ENCODE assay signal across 12 mouse cellular contexts in the genomic region with DNA sequence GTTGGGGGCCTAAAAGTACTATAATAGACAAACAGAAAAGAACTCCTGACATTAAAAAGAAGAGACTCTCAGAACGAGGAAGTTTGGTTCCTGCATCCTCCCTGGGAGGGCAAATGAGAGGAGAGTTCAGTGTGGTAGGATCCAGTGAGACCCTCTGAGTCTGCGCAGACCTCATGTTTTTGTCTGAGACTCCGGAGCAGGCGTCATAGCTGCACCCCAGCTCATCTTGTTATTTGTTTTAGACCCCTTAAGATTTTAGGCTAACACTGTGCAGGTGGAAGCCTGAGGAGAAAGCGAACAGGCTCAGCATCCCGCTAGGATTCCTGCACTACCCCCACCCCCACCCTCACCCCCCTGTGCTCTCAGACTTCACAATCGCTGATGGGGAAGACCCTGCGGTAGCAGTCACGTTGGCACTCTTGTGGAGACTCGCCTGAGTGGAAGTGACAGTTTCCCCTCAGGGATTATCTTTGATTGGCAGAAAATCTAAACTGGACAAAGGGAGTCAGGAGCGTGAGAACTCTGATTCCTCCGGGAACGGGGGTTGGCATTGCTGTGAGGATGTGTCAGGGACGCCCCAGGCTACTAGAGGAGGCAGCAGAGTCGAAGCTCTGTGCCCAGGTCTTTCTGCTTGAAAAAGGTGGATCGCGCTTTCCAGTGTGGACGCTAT.
DNase-seq lines count a peak whose midpoint lies in the region; ATAC-seq and TF ChIP-seq lines count a peak whose summit lies in the region.
"Had no signal": no experiment of that assay in that cellular context is flagged by ENCODE, and none has a peak within 500 bp of the region (broad histone marks: within the 10 kb centered on the region; RNA-seq: fewer than 3 reads in every experiment).

No protein-coding gene starts in this region.

- no peak for TF ChIP-seq POLR2A in cerebellum, adult 2 months (IDR thresholded peaks at IDR 0.05; ENCODE audit: borderline replicate concordance, insufficient read depth, low read length)

- H3K9ac ChIP-seq in embryonic facial prominence, embryonic 14.5 days (ENCODE audit: low read depth, low read length), result no peak overlapping the region
- H3K9ac ChIP-seq in hindbrain, embryonic 12.5 days, result no peak overlapping the region
- H3K9ac ChIP-seq in midbrain, embryonic 16.5 days (ENCODE audit: low read depth, low read length), result peak overlapping the region; percentile 57
- H3K9ac ChIP-seq in liver, embryonic 11.5 days (ENCODE audit: low read depth, low read length), result no peak overlapping the region
- H3K9ac ChIP-seq: liver, embryonic 15.5 days had no signal

- peak; percentile 47; the same call in 1 of the 2 replicates for ATAC-seq in embryonic facial prominence, embryonic 14.5 days (ENCODE audit: low read depth)
- ATAC-seq in hindbrain, embryonic 12.5 days (ENCODE audit: low FRiP score), result peak; percentile 66
- peak; percentile 69 for ATAC-seq in midbrain, embryonic 16.5 days
- no peak for ATAC-seq in liver, embryonic 11.5 days (replicated peaks; ENCODE audit: low FRiP score)
- no peak for ATAC-seq in megakaryocyte, adult 5-6 weeks (ENCODE audit: poor library complexity, severe bottlenecking)

- no peaks in the 10 kb centered on the region for H3K27me3 ChIP-seq in cerebellum, adult 2 months (ENCODE audit: control insufficient read depth, insufficient read depth, low read length)
- no peaks in the 10 kb centered on the region for H3K27me3 ChIP-seq in embryonic facial prominence, embryonic 14.5 days (replicated peaks; ENCODE audit: control insufficient read depth, insufficient read depth, low read length)
- H3K27me3 ChIP-seq in hindbrain, embryonic 12.5 days, result no peaks in the 10 kb centered on the region
- no peaks in the 10 kb centered on the region for H3K27me3 ChIP-seq in midbrain, embryonic 16.5 days (ENCODE audit: control insufficient read depth, insufficient read depth, low read depth, low read length)
- H3K27me3 ChIP-seq in liver, embryonic 11.5 days (replicated peaks; ENCODE audit: control insufficient read depth, insufficient read depth, low read length), result no peaks in the 10 kb centered on the region
- H3K27me3 ChIP-seq: liver, embryonic 15.5 days had no signal

- H3K4me1 ChIP-seq in cerebellum, adult 2 months (ENCODE audit: control insufficient read depth, insufficient read depth, low read length), result no peaks in the 10 kb centered on the region
- H3K4me1 ChIP-seq in embryonic facial prominence, embryonic 14.5 days (ENCODE audit: control insufficient read depth, insufficient read depth, low read length), result 0 out of 2 replicates have a peak, but pooled peaks cover 10% of the 10 kb centered on the region
- H3K4me1 ChIP-seq in hindbrain, embryonic 12.5 days, result no peaks in the 10 kb centered on the region
- H3K4me1 ChIP-seq in midbrain, embryonic 16.5 days (ENCODE audit: control insufficient read depth, insufficient read depth, low read length), result peaks cover 3% of the 10 kb centered on the region; the same call in 1 of the 2 replicates
- H3K4me1 ChIP-seq in liver, embryonic 11.5 days (replicated peaks; ENCODE audit: control insufficient read depth, insufficient read depth, low read length), result no peaks in the 10 kb centered on the region
- H3K4me1 ChIP-seq: liver, embryonic 15.5 days had no signal

- no peaks in the 10 kb centered on the region for H3K36me3 ChIP-seq in embryonic facial prominence, embryonic 14.5 days (ENCODE audit: control insufficient read depth, insufficient read depth, low read length)
- no peaks in the 10 kb centered on the region for H3K36me3 ChIP-seq in hindbrain, embryonic 12.5 days
- no peaks in the 10 kb centered on the region for H3K36me3 ChIP-seq in midbrain, embryonic 16.5 days (ENCODE audit: control insufficient read depth, insufficient read depth, low read length)
- H3K36me3 ChIP-seq in liver, embryonic 11.5 days (ENCODE audit: control insufficient read depth, insufficient read depth, low read length), result no peaks in the 10 kb centered on the region
- H3K36me3 ChIP-seq: liver, embryonic 15.5 days had no signal

- DNase-seq in cerebellum, postnatal 10 days, result peak; percentile 57 to 60
- no peak for DNase-seq in cerebellum, adult 2 months
- DNase-seq in embryonic facial prominence, embryonic 14.5 days (ENCODE audit: low spot score), result peak; percentile 43
- no peak for DNase-seq in liver, embryonic 11.5 days (ENCODE audit: low spot score)
- no peak for DNase-seq in ovary, postnatal 36 days (ENCODE audit: low spot score)
- DNase-seq: cerebellum, adult 18-20 months; kidney, adult 11 months had no signal

- no peak for TF ChIP-seq CTCF in cerebellum, adult 2 months (IDR thresholded peaks at IDR 0.05; ENCODE audit: borderline replicate concordance, insufficient read depth, low read depth, low read length)

- no peak overlapping the region for H3K4me3 ChIP-seq in cerebellum, adult 2 months (replicated peaks; ENCODE audit: insufficient read depth, low read depth, low read length)
- no peak overlapping the region for H3K4me3 ChIP-seq in embryonic facial prominence, embryonic 14.5 days (ENCODE audit: low read depth, low read length)
- no peak overlapping the region for H3K4me3 ChIP-seq in hindbrain, embryonic 12.5 days
- H3K4me3 ChIP-seq in midbrain, embryonic 16.5 days (ENCODE audit: low read depth, low read length), result peak overlapping the region; percentile 28
- no peak overlapping the region for H3K4me3 ChIP-seq in liver, embryonic 11.5 days (ENCODE audit: low read depth, low read length)
- H3K4me3 ChIP-seq: layer of hippocampus, adult 2 months; liver, embryonic 15.5 days had no signal

- peak overlapping the region; percentile 34; the same call in 1 of the 2 replicates for H3K4me2 ChIP-seq in embryonic facial prominence, embryonic 14.5 days (ENCODE audit: low read depth, low read length)
- H3K4me2 ChIP-seq in hindbrain, embryonic 12.5 days (replicated peaks), result peak overlapping the region; percentile 31
- H3K4me2 ChIP-seq in midbrain, embryonic 16.5 days (ENCODE audit: low read length), result peak overlapping the region; percentile 53
- H3K4me2 ChIP-seq in liver, embryonic 11.5 days, result no peak overlapping the region
- H3K4me2 ChIP-seq: liver, embryonic 15.5 days had no signal

- 22% methylated on average over 18 of the region's 18 CpGs for WGBS in cerebellum, adult 2 months
- 37% methylated on average over 18 of the region's 18 CpGs for WGBS in embryonic facial prominence, embryonic 14.5 days
- WGBS in hindbrain, embryonic 12.5 days, result 47% methylated on average over 18 of the region's 18 CpGs
- 25% methylated on average over 18 of the region's 18 CpGs for WGBS in midbrain, embryonic 16.5 days
- 58% methylated on average over 18 of the region's 18 CpGs for WGBS in liver, embryonic 11.5 days

- H3K27ac ChIP-seq in cerebellum, adult 2 months (ENCODE audit: insufficient read depth, low read length), result no peak overlapping the region
- H3K27ac ChIP-seq in embryonic facial prominence, embryonic 14.5 days (replicated peaks; ENCODE audit: low read depth, low read length), result no peak overlapping the region
- no peak overlapping the region for H3K27ac ChIP-seq in hindbrain, embryonic 12.5 days
- no peak overlapping the region for H3K27ac ChIP-seq in midbrain, embryonic 16.5 days (ENCODE audit: low read length)
- H3K27ac ChIP-seq in liver, embryonic 11.5 days (ENCODE audit: low read depth, low read length), result no peak overlapping the region
- H3K27ac ChIP-seq: layer of hippocampus, adult 2 months; liver, embryonic 15.5 days had no signal

- H3K9me3 ChIP-seq in embryonic facial prominence, embryonic 14.5 days (ENCODE audit: control insufficient read depth, low read length), result no peaks in the 10 kb centered on the region
- H3K9me3 ChIP-seq in hindbrain, embryonic 12.5 days (replicated peaks), result no peaks in the 10 kb centered on the region
- H3K9me3 ChIP-seq in midbrain, embryonic 16.5 days (replicated peaks; ENCODE audit: control insufficient read depth, low read length, poor library complexity, severe bottlenecking), result no peaks in the 10 kb centered on the region
- no peaks in the 10 kb centered on the region for H3K9me3 ChIP-seq in liver, embryonic 11.5 days (ENCODE audit: control insufficient read depth, low read length)
- H3K9me3 ChIP-seq: liver, embryonic 15.5 days had no signal

Comparison
In these comparisons a context has a peak if more than half of its experiments do, and no peak if none do; other contexts are left out.
1. DNase-seq: peak in cerebellum, postnatal 10 days (2 of 2) and embryonic facial prominence, embryonic 14.5 days (single experiment); none in cerebellum, adult 2 months (0 of 2), liver, embryonic 11.5 days (single experiment) and ovary, postnatal 36 days (single experiment).
2. ATAC-seq: peak in embryonic facial prominence, embryonic 14.5 days (single experiment), hindbrain, embryonic 12.5 days (single experiment) and midbrain, embryonic 16.5 days (single experiment); none in liver, embryonic 11.5 days (single experiment) and megakaryocyte, adult 5-6 weeks (single experiment).